Mouse (Mus musculus) limb, embryonic 14.5 days (tissue): ENCODE data around the gene F830045P16Rik. TPM values are rescaled to one million over a fixed set of nuclear protein-coding genes. Genes with fewer than 3 reads are reported as not detected.

ENCODE experiments used
- ATAC-seq: fragments of 200-750 bp; cut with Nextera tagmentation; 2 replicates; pipeline ENCODE4 v1.8.0; 2017; ENCODE audit warnings: low read depth, moderate number of reproducible peaks, moderate TSS enrichment; ENCODE audit not compliant: low FRiP score
- DNase-seq: peaks from one replicate; pipeline ENCODE4 v3.0.0-alpha.2; 2015; ENCODE audit warnings: low spot score
- H3K27ac ChIP-seq: fragments of 300-500 bp; sonication (generic); replicated peaks from 2 replicates; pipeline ENCODE4 v1.5.1; 2014; ENCODE audit warnings: low read depth, mild to moderate bottlenecking, low read length, moderate library complexity, mixed read lengths
- H3K27me3 ChIP-seq: fragments of 300-500 bp; sonication (generic); 2 replicates; pipeline ENCODE4 v1.6.1; 2014; ENCODE audit warnings: low read length, mixed read lengths; ENCODE audit not compliant: control insufficient read depth, insufficient read depth
- H3K36me3 ChIP-seq: fragments of 300-500 bp; sonication (generic); 2 replicates; pipeline ENCODE4 v1.6.1; 2014; ENCODE audit warnings: mild to moderate bottlenecking, low read length, moderate library complexity, mixed read lengths; ENCODE audit not compliant: control insufficient read depth, insufficient read depth
- H3K4me1 ChIP-seq: fragments of 300-500 bp; sonication (generic); 2 replicates; pipeline ENCODE4 v1.6.1; 2014; ENCODE audit warnings: antibody characterized with exemption, low read length, mixed read lengths; ENCODE audit not compliant: control insufficient read depth, insufficient read depth
- H3K4me2 ChIP-seq: fragments of 300-500 bp; sonication (generic); replicated peaks from 2 replicates; pipeline ENCODE4 v1.6.1; 2014; ENCODE audit warnings: low read depth, mild to moderate bottlenecking, low read length, moderate library complexity; ENCODE audit not compliant: severe bottlenecking
- H3K4me3 ChIP-seq: fragments of 300-500 bp; sonication (generic); replicated peaks from 2 replicates; pipeline ENCODE4 v1.5.1; 2014; ENCODE audit warnings: low read length
- H3K9ac ChIP-seq: fragments of 300-500 bp; sonication (generic); 2 replicates; pipeline ENCODE4 v1.6.1; 2014; ENCODE audit warnings: mild to moderate bottlenecking, low read depth, low read length, moderate library complexity; ENCODE audit not compliant: severe bottlenecking
- H3K9me3 ChIP-seq: fragments of 300-500 bp; sonication (generic); 2 replicates; pipeline ENCODE4 v1.6.1; 2016; ENCODE audit warnings: low read length; ENCODE audit not compliant: control insufficient read depth
- POLR2A ChIP-seq: fragments of 200-500 bp; IDR thresholded peaks from 2 replicates; pipeline ENCODE4 v1.8.0; 2012; ENCODE audit warnings: inconsistent platforms, mild to moderate bottlenecking, moderate library complexity, borderline replicate concordance; ENCODE audit not compliant: insufficient read depth, insufficient read length; ENCODE audit errors: extremely low read depth
- WGBS: fragments of 180-500 bp; shearing (Covaris S2); extraction: QIAGEN DNeasy Blood & Tissue Kit; methylation state at CpG from one replicate; pipeline ENCODE4 v1.1.7; 2014; 5-methylcytosine and 5-hydroxymethylcytosine counted together
- polyA plus RNA-seq, 2 experiments: library from polyadenylated mRNA; depleted of rRNA in 1 of 2; stranded (reverse) in 1 of 2; unstranded in 1 of 2; fragments of >200 nt; fragmentation: Nextera tagmentation in 1 of 2; extraction: Ambion mirVana in 1 of 2; gene quantifications; 2 replicates each; pipeline versions ENCODE4 v1.2.1 to v1.2.3; 2012 to 2014

The F830045P16Rik gene
- polyA plus RNA-seq, 2 experiments, result 0.22 to 0.34 TPM

- no peak overlapping the region for H3K4me2 ChIP-seq
- no peak overlapping the region for H3K9ac ChIP-seq
- no peaks in the 10 kb centered on the region for H3K4me1 ChIP-seq
- ATAC-seq, result 0 out of 2 replicates have a peak, but pooled peaks have one; percentile 37
- no peaks in the 10 kb centered on the region for H3K9me3 ChIP-seq
- no peak for TF ChIP-seq POLR2A
- H3K27ac ChIP-seq, result no peak overlapping the region
- 43% methylated on average over 12 of the region's 12 CpGs for WGBS
- no peaks in the 10 kb centered on the region for H3K36me3 ChIP-seq
- H3K27me3 ChIP-seq, result no peaks in the 10 kb centered on the region
- DNase-seq, result no peak
- no peak overlapping the region for H3K4me3 ChIP-seq
Observed at GRCm38 (mm10) chr2:129558008-129558874, 21.8 kb upstream of the F830045P16Rik start.

GRCm38 (mm10) chr2:129556081-129556480 lies 19.7 kb upstream of the F830045P16Rik start:
- H3K4me2 ChIP-seq, result no peak overlapping the region
- no peak overlapping the region for H3K4me3 ChIP-seq
- no peaks in the 10 kb centered on the region for H3K27me3 ChIP-seq
- H3K9me3 ChIP-seq, result no peaks in the 10 kb centered on the region
- ATAC-seq (no peak), DNase-seq (no peak)
- no peaks in the 10 kb centered on the region for H3K36me3 ChIP-seq
- no peak for TF ChIP-seq POLR2A
- no peaks in the 10 kb centered on the region for H3K4me1 ChIP-seq
- H3K9ac ChIP-seq, result no peak overlapping the region
- WGBS, result 59% methylated on average over 6 of the region's 6 CpGs
- H3K27ac ChIP-seq, result no peak overlapping the region

- DNase-seq (no peak), ATAC-seq (no peak)
- no peaks in the 10 kb centered on the region for H3K36me3 ChIP-seq
- H3K4me1 ChIP-seq, result no peaks in the 10 kb centered on the region
- no peak for TF ChIP-seq POLR2A
- whole genome bisulfite sequencing, result 74% methylated on average over 2 of the region's 2 CpGs
- no peaks in the 10 kb centered on the region; the same call in 1 of the 2 replicates for H3K27me3 ChIP-seq
- H3K4me2 ChIP-seq, result no peak overlapping the region
- no peak overlapping the region for H3K9ac ChIP-seq
- no peaks in the 10 kb centered on the region for H3K9me3 ChIP-seq
- H3K27ac ChIP-seq, result no peak overlapping the region
- H3K4me3 ChIP-seq, result no peak overlapping the region
Observed at GRCm38 (mm10) chr2:129550781-129551180, 14.4 kb upstream of the F830045P16Rik start.

- Histone ChIP-seq H3K9ac (no peak overlapping the region), H3K4me3 (no peak overlapping the region), H3K27me3 (no peaks in the 10 kb centered on the region; the same call in 1 of the 2 replicates), H3K4me2 (no peak overlapping the region), H3K9me3 (no peaks in the 10 kb centered on the region), H3K36me3 (no peaks in the 10 kb centered on the region), H3K27ac (no peak overlapping the region), H3K4me1 (no peaks in the 10 kb centered on the region)
- no peak for ATAC-seq
- TF ChIP-seq POLR2A, result no peak
- WGBS, result 31% methylated on average over 9 of the region's 9 CpGs
- no peak for DNase-seq
Observed at GRCm38 (mm10) chr2:129549537-129550135, 13.2 kb upstream of the F830045P16Rik start.

GRCm38 (mm10) chr2:129546772-129547171 lies 10.4 kb upstream of the F830045P16Rik start:
- Histone ChIP-seq H3K9me3 (no peaks in the 10 kb centered on the region), H3K36me3 (no peaks in the 10 kb centered on the region), H3K27me3 (no peaks in the 10 kb centered on the region; the same call in 1 of the 2 replicates), H3K4me1 (no peaks in the 10 kb centered on the region), H3K4me2 (no peak overlapping the region), H3K9ac (no peak overlapping the region), H3K4me3 (no peak overlapping the region), H3K27ac (no peak overlapping the region)
- 41% methylated on average over 3 of the region's 3 CpGs for WGBS
- no peak for ATAC-seq
- no peak for DNase-seq
- TF ChIP-seq POLR2A, result no peak
